Mouse (Mus musculus) liver, embryonic 11.5 days (tissue): ENCODE data around the gene Polr2a. TPM values are rescaled to one million over a fixed set of nuclear protein-coding genes. Genes with fewer than 3 reads are reported as not detected.

Experiments
- ATAC-seq: fragments of 200-750 bp; cut with Nextera tagmentation; replicated peaks from 2 replicates; pipeline ENCODE4 v1.8.0; 2017; ENCODE audit warnings: moderate number of reproducible peaks, mild to moderate bottlenecking, moderate TSS enrichment, moderate library complexity; ENCODE audit not compliant: low FRiP score
- DNase-seq: peaks from one replicate; pipeline ENCODE4 v3.0.0-alpha.2; 2017; ENCODE audit warnings: low spot score
- H3K27ac ChIP-seq: fragments of 300-500 bp; sonication (generic); 2 replicates; pipeline ENCODE4 v1.5.1; 2014; ENCODE audit warnings: mild to moderate bottlenecking, low read depth, low read length, control low read depth
- H3K27me3 ChIP-seq: fragments of 300-500 bp; sonication (generic); replicated peaks from 2 replicates; pipeline ENCODE4 v1.6.1; 2014; ENCODE audit warnings: low read length, mixed read lengths; ENCODE audit not compliant: control insufficient read depth, insufficient read depth
- H3K36me3 ChIP-seq: fragments of 300-500 bp; sonication (generic); 2 replicates; pipeline ENCODE4 v1.6.1; 2014; ENCODE audit warnings: mild to moderate bottlenecking, low read length, moderate library complexity, mixed read lengths; ENCODE audit not compliant: control insufficient read depth, insufficient read depth
- H3K4me1 ChIP-seq: fragments of 300-500 bp; sonication (generic); replicated peaks from 2 replicates; pipeline ENCODE4 v1.6.1; 2014; ENCODE audit warnings: low read length, mixed read lengths; ENCODE audit not compliant: control insufficient read depth, insufficient read depth
- H3K4me2 ChIP-seq: fragments of 300-500 bp; sonication (generic); 2 replicates; pipeline ENCODE4 v1.6.1; 2014; ENCODE audit warnings: mild to moderate bottlenecking, control low read depth, moderate library complexity
- H3K4me3 ChIP-seq: fragments of 300-500 bp; sonication (generic); 2 replicates; pipeline ENCODE4 v1.5.1; 2014; ENCODE audit warnings: low read depth, low read length, control low read depth
- H3K9ac ChIP-seq: fragments of 300-500 bp; sonication (generic); 2 replicates; pipeline ENCODE4 v1.6.1; 2014; ENCODE audit warnings: low read depth, low read length, control low read depth
- H3K9me3 ChIP-seq: fragments of 300-500 bp; sonication (generic); 2 replicates; pipeline ENCODE4 v1.6.1; 2016; ENCODE audit warnings: low read length, inconsistent platforms, mixed read lengths; ENCODE audit not compliant: control insufficient read depth
- WGBS: fragments of 180-500 bp; shearing (Covaris S2); extraction: QIAGEN DNeasy Blood & Tissue Kit; methylation state at CpG from one replicate; pipeline ENCODE4 v1.1.7; 2014; 5-methylcytosine and 5-hydroxymethylcytosine counted together
- polyA plus RNA-seq: library from polyadenylated mRNA; unstranded; fragments of >200 nt; fragmentation: Nextera tagmentation; extraction: Ambion mirVana; gene quantifications from 2 replicates; pipeline ENCODE4 v1.2.1, GENCODE M21; 2014

The Polr2a gene
- 46.1 and 48.9 TPM in 2 replicates for polyA plus RNA-seq

DNA sequence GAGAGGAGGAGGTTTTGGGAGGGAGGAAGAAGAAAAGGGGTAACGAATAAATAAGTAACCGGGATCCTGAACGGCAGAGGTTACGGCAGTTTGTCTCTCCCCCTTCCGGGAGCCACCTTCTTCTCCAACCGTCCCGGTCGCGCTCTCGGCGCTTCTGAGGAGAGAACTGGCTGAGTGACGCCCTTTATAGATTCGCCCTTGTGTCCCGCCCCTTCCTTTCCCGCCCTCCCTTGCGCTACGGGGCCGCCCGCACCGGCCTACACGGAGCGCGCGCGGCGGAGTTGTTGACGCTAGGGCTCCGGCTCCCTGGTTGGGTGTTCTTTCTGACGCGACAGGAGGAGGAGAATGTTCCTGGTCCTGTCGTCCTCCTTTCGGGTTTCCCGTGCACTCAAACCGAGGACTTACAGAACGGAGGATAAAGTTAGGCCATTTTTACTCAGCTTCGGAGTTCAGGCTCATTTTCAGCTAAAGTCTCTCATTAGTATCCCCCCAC lies at the start of gene Polr2a:
Polr2a (minus strand) TSS at position 160 of the 493 bp plus-strand sequence.
- Histone ChIP-seq H3K4me1 (peaks cover 40% of the 10 kb centered on the region), H3K4me2 (peak within 1 kb of the TSS; percentile 79), H3K9ac (peak within 1 kb of the TSS; percentile 75), H3K27me3 (no peaks in the 10 kb centered on the region), H3K9me3 (no peaks in the 10 kb centered on the region), H3K27ac (peak within 1 kb of the TSS; percentile 99), H3K36me3 (no peaks in the 10 kb centered on the region), H3K4me3 (peak within 1 kb of the TSS; percentile 67)
- peak; percentile 93 for ATAC-seq
- WGBS: under 1% methylated on average over 36 of the region's 36 CpGs
- DNase-seq: peak; percentile 100

DNA sequence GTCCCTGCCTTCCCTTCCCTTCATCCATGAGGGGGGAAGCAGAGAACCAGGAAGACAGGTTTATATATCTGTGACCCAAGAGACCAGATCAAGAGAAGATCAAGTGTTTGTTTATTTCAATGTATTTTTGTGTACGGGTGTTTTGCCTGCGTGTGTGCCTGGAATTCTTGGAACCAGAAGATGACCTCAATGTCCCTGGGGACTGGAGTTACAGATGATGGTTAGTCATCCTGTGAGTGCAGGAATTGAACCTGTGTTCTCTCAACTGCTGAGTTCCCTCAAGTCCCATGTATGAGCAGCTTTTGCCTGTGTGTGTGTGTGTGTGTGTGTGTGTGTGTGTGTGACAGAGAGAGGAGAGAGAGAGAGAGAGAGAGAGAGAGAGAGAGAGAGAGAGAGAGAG lies 49.2 kb upstream of the Polr2a start:
- ATAC-seq (no peak), DNase-seq (no peak)
- peaks cover 35% of the 10 kb centered on the region for H3K27me3 ChIP-seq
- H3K4me3 ChIP-seq: no peak overlapping the region
- H3K4me1 ChIP-seq: peaks cover 24% of the 10 kb centered on the region
- no peaks in the 10 kb centered on the region for H3K9me3 ChIP-seq
- H3K9ac ChIP-seq: no peak overlapping the region
- 88% methylated on average over 2 of the region's 2 CpGs for WGBS
- H3K4me2 ChIP-seq: no peak overlapping the region
- no peaks in the 10 kb centered on the region for H3K36me3 ChIP-seq
- H3K27ac ChIP-seq: no peak overlapping the region

DNA sequence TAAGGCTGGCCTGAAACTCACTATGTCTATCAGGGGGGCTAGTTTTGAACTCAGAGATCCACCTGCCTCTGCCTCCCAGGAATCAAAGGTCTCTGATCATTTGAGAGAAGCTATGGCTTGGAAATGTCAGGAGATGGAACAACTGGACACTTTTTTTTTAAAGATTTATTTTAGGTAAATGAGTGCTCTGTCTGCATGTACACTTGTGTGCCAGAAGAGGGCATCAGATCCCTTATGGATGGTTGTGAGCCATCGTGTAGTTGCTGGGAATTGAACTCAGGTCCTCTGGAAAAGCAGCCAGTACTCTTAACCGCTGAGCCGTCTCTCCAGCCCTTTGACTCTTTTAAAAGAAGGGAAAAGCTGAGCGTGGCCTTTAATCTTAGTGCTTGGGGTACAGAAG lies 47.9 kb upstream of the Polr2a start:
- Histone ChIP-seq H3K27ac (no peak overlapping the region), H3K36me3 (no peaks in the 10 kb centered on the region), H3K4me3 (no peak overlapping the region), H3K4me2 (no peak overlapping the region), H3K4me1 (peaks cover 33% of the 10 kb centered on the region), H3K9ac (no peak overlapping the region), H3K27me3 (peaks cover 47% of the 10 kb centered on the region), H3K9me3 (no peaks in the 10 kb centered on the region)
- WGBS: 71% methylated on average over 4 of the region's 4 CpGs
- no peak for ATAC-seq
- DNase-seq: no peak

DNA sequence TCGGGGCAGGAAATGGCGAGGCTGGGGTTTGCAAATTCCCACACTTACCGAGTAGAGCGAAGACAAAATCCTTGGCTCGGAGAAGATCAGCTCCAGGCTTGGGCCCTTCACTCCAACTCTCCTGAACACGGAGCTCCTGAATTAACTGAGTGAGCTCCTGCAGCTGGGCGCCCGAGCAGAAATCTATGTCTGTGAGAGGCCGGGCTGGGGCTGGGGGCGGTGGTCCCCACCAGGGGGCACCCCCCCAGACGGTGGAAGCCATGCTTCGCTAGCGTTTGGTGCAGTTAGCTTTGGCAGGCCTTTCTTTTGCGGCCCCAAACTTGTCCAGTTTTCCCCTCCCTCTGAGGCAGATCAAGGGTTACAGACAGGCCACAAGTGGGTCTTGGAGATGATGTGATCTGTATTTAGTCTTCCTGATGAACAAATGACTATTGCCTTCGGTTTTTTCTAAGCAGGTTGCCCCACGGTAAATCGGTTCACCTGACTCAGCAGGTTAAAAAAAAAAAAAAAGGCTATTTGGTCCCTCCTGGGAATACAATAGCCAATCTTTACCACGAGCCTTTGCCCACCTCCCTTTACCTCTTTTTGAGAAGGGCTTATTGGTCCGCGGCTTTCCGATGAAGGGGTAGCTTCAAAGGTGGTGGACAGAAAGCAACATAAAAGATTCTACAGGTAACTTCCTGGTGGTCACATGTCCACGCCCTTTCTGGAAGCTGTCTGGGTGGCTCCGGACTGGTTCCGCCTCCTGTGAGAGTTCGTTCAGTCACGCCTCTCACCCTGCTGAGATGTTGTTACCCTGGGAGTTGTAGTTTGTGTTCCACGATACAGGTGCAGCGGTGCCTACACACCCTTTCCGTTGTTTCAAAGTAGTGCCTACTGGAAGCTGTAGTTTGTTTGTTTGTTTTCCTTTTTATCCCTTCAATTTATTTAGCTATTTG lies 46.8 kb upstream of the Polr2a start, which contains the start of gene Tmem102:
Tmem102 (minus strand) TSS at position 653 of the 938 bp plus-strand sequence.
- Histone ChIP-seq H3K4me1 (peaks cover 41% of the 10 kb centered on the region), H3K27me3 (peaks cover 59% of the 10 kb centered on the region), H3K4me3 (peak within 1 kb of the TSS; percentile 58), H3K9me3 (no peaks in the 10 kb centered on the region), H3K9ac (peak within 1 kb of the TSS; percentile 25; the same call in 1 of the 2 replicates), H3K36me3 (no peaks in the 10 kb centered on the region), H3K4me2 (peak within 1 kb of the TSS; percentile 94), H3K27ac (no peak within 1 kb of the TSS)
- ATAC-seq (no peak), DNase-seq (no peak)
- WGBS: 14% methylated on average over 29 of the region's 29 CpGs

DNA sequence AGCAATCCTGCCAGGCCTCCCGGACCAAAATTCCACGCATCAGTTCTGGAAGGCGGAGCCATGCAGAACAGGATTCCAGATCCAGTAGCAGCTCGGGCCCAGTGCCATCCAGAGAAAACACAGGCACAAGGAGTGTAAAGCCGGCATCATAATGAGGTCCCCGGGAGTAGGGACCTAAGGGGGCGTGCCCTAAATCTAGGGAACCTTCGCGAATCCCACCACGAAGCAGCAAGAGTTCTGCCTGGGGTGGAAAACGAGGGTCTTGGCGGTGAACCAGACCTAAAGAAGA lies 46.2 kb upstream of the Polr2a start:
- Histone ChIP-seq H3K36me3 (no peaks in the 10 kb centered on the region), H3K4me3 (peak overlapping the region; percentile 58), H3K27me3 (peaks cover 65% of the 10 kb centered on the region), H3K4me1 (peaks cover 43% of the 10 kb centered on the region), H3K27ac (no peak overlapping the region), H3K9me3 (no peaks in the 10 kb centered on the region), H3K4me2 (peak overlapping the region; percentile 94), H3K9ac (no peak overlapping the region; the same call in 1 of the 2 replicates)
- ATAC-seq (no peak), DNase-seq (no peak)
- 14% methylated on average over 12 of the region's 12 CpGs for WGBS

DNA sequence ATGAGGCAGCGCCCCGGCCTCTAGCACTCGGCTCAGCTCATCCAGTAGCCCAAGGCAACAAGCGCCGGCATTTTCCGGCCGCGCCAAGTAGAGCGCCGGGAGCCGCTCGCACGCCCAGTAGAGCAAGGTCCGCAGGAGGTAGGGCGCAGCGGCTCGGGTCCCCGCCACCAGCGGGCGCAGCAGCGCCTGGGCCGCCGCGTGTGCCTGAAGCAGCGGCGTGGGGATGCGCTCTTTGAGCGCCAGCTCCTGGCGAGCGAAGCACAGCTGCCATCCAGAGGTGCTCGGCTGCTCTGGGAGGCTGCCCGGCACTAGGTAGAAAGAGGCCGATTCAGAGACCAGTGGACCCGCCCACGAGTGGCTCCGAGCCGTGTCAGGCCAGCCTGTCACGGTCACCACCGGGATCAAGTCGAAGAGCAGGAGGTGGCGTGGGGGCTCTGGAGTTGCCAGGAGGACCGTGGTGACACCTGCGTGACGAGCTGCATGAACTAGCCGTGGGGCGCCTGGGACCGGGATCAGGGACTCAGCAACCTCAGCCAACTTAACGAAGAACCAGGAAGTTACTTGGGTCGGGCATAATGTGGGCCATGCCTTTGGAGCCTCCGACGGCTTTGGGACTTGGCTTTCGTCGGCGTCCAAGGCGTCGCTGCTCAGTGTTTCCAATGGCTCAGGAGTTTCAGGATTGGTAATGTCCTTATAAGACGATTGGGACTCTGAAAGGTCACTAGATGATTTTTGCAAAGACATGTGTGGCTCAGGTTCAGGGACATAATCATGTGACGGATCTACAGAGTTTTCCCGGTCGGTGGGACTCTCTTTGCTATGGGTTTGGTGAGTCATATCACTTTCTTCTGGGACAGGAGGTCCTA lies 45.6 kb upstream of the Polr2a start:
- Histone ChIP-seq H3K9me3 (no peaks in the 10 kb centered on the region), H3K4me2 (peak overlapping the region; percentile 94), H3K9ac (peak overlapping the region; percentile 59), H3K4me3 (peak overlapping the region; percentile 58), H3K27ac (no peak overlapping the region), H3K4me1 (peaks cover 46% of the 10 kb centered on the region), H3K36me3 (no peaks in the 10 kb centered on the region), H3K27me3 (peaks cover 71% of the 10 kb centered on the region)
- ATAC-seq (peak; percentile 76), DNase-seq (peak; percentile 68)
- WGBS: 2% methylated on average over 60 of the region's 60 CpGs

DNA sequence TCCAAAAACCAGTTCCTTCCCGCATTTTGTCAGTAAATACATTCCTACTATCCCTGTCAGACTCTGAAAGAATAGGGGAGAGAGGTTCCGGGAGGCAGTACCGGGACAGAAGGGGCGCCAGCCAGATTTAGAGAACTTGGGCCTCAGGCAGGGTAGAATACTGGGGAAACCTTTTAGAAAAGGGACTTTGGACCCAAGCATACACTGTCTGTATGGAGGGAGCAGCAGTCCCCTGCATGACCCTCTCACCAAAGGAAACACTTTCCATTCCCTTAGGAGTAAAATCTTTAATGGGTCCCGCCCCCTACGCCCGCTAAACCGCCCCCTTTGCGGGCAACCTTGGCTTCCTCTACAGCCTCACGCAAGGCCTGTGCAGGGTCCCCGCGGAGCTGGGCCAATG lies 44.9 kb upstream of the Polr2a start:
- Histone ChIP-seq H3K9me3 (no peaks in the 10 kb centered on the region), H3K4me2 (peak overlapping the region; percentile 94), H3K9ac (peak overlapping the region; percentile 59), H3K4me1 (peaks cover 46% of the 10 kb centered on the region), H3K4me3 (peak overlapping the region; percentile 58), H3K27ac (no peak overlapping the region), H3K27me3 (peaks cover 76% of the 10 kb centered on the region), H3K36me3 (no peaks in the 10 kb centered on the region)
- WGBS: 2% methylated on average over 12 of the region's 12 CpGs
- DNase-seq (no peak), ATAC-seq (peak; percentile 33)

DNA sequence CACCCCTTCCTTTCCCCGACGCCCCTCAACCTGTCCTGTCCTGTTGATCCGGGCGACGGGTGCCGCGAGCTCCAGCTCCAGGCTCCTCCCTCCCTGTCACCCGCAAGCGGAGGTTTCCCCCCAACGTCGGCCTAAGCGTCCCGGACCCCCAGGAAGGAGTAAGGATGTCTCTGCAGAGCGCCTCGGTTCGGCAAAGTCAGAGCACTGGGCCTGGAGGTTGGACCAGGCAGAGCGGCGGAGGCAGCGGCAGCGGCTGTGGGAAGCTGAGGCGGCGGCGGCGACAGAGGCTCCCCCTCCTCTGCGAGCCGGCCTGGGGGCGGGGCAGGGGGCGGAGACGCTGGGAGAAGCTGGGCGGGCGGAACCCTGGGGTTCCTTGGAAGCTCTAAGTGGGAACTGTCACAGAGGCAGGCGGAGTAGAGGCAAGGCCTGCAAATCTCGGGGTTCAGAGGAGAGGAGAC lies 44.2 kb upstream of the Polr2a start:
- WGBS: 0% methylated on average over 31 of the region's 33 CpGs
- peaks cover 46% of the 10 kb centered on the region for H3K4me1 ChIP-seq
- no peaks in the 10 kb centered on the region for H3K9me3 ChIP-seq
- peak; percentile 86 for DNase-seq
- peaks cover 81% of the 10 kb centered on the region for H3K27me3 ChIP-seq
- H3K4me2 ChIP-seq: peak overlapping the region; percentile 94
- peak overlapping the region; percentile 59; the same call in 1 of the 2 replicates for H3K9ac ChIP-seq
- H3K4me3 ChIP-seq: peak overlapping the region; percentile 58
- no peak overlapping the region; the same call in 1 of the 2 replicates for H3K27ac ChIP-seq
- peak; percentile 35; the same call in 1 of the 2 replicates for ATAC-seq
- H3K36me3 ChIP-seq: no peaks in the 10 kb centered on the region
